Mouse (Mus musculus) C2C12 (cell line): ENCODE measurements at regions not wholly inside any gene's neighbourhood (a gene's known extent, or its start where the extent isn't known, plus 50 kb on each side); places are given as distances from the start of the nearest gene placed in this dataset.

Experiments used
- H3K27me3 ChIP-seq: one replicate; pipeline ENCODE4 v1.6.1; 2011; ENCODE audit not compliant: control insufficient read depth, insufficient read depth, insufficient read length
- H3K36me3 ChIP-seq: one replicate; pipeline ENCODE4 v1.6.1; 2011; ENCODE audit not compliant: control insufficient read depth, insufficient read depth
- H3K4me3 ChIP-seq: one replicate; pipeline ENCODE4 v1.5.1; 2011; ENCODE audit warnings: mild to moderate bottlenecking, control low read depth; ENCODE audit not compliant: poor library complexity, insufficient read depth, severe bottlenecking
- H3K79me2 ChIP-seq: one replicate; pipeline ENCODE4 v1.6.1; 2011; ENCODE audit not compliant: control insufficient read depth, insufficient read depth
- H3K79me3 ChIP-seq: one replicate; pipeline ENCODE4 v1.6.1; 2011; ENCODE audit warnings: low read depth, control low read depth
- H3ac ChIP-seq: one replicate; pipeline ENCODE3; 2011; ENCODE audit warnings: low read depth; ENCODE audit not compliant: control insufficient read depth, insufficient read length
- CEBPB ChIP-seq: IDR thresholded peaks from one replicate; pipeline ENCODE4 v1.6.1; 2011; ENCODE audit warnings: low read depth, mild to moderate bottlenecking, control low read depth, moderate library complexity
- CTCF ChIP-seq: IDR thresholded peaks from one replicate; pipeline ENCODE4 v1.5.1; 2011; ENCODE audit not compliant: control insufficient read depth, insufficient read depth, insufficient read length
- FOSL1 ChIP-seq: IDR thresholded peaks from one replicate; pipeline ENCODE4 v1.8.0; 2011; ENCODE audit warnings: mild to moderate bottlenecking, low read length; ENCODE audit not compliant: poor library complexity, insufficient read depth, severe bottlenecking
- MAX ChIP-seq: IDR thresholded peaks from one replicate; pipeline ENCODE4 v1.6.1; 2011; ENCODE audit warnings: mild to moderate bottlenecking, control low read depth
- MYOD1 ChIP-seq: IDR thresholded peaks from one replicate; pipeline ENCODE4 v1.6.1; 2011; ENCODE audit warnings: low read depth; ENCODE audit not compliant: control insufficient read depth, insufficient read length
- MYOG ChIP-seq: IDR thresholded peaks from one replicate; pipeline ENCODE4 v1.6.1; 2011; ENCODE audit not compliant: control insufficient read depth, insufficient read length; ENCODE audit errors: extremely low read depth
- USF1 ChIP-seq: IDR thresholded peaks from one replicate; pipeline ENCODE4 v1.6.1; 2011; ENCODE audit warnings: low read depth, mild to moderate bottlenecking, control low read depth, moderate library complexity

- no peak for TF ChIP-seq FOSL1
- no peak for TF ChIP-seq MAX
- no peak for TF ChIP-seq MYOD1
- TF ChIP-seq CTCF: no peak
- TF ChIP-seq MYOG: no peak
- no peak for TF ChIP-seq CEBPB
- no peak for TF ChIP-seq USF1
- Histone ChIP-seq H3K27me3 (no peaks in the 10 kb centered on the region), H3K36me3 (no peaks in the 10 kb centered on the region)
These were observed 69.6 kb downstream of the 1700001O22Rik start for GRCm38 (mm10) chr2:30733853-30734252.

GRCm38 (mm10) chr2:30731832-30732231, 71.6 kb downstream of the 1700001O22Rik start:
- no peak overlapping the region for H3ac ChIP-seq
- H3K4me3 ChIP-seq: no peak overlapping the region
- TF ChIP-seq CTCF (no peak), CEBPB (no peak), FOSL1 (no peak), MYOD1 (no peak), MAX (no peak), USF1 (no peak), MYOG (no peak)

More at GRCm38 (mm10) chr2:30733853-30734252, 69.6 kb downstream of the 1700001O22Rik start:
- no peaks in the 10 kb centered on the region for H3K79me2 ChIP-seq
- no peak overlapping the region for H3K4me3 ChIP-seq
- no peaks in the 10 kb centered on the region for H3K79me3 ChIP-seq
- H3ac ChIP-seq: no peak overlapping the region

GRCm38 (mm10) chr2:30727948-30728347, 75.5 kb downstream of the 1700001O22Rik start:
- H3K4me3 ChIP-seq: no peak overlapping the region
- no peaks in the 10 kb centered on the region for H3K79me2 ChIP-seq
- H3K36me3 ChIP-seq: no peaks in the 10 kb centered on the region
- no peaks in the 10 kb centered on the region for H3K79me3 ChIP-seq
- no peaks in the 10 kb centered on the region for H3K27me3 ChIP-seq
- no peak for TF ChIP-seq CEBPB
- no peak for TF ChIP-seq MYOG
- TF ChIP-seq CTCF: no peak
- TF ChIP-seq USF1: no peak
- H3ac ChIP-seq: no peak overlapping the region

More at GRCm38 (mm10) chr2:30731832-30732231, 71.6 kb downstream of the 1700001O22Rik start:
- Histone ChIP-seq H3K79me3 (no peaks in the 10 kb centered on the region), H3K27me3 (no peaks in the 10 kb centered on the region), H3K36me3 (no peaks in the 10 kb centered on the region), H3K79me2 (no peaks in the 10 kb centered on the region)

- Histone ChIP-seq H3K27me3 (no peaks in the 10 kb centered on the region), H3K4me3 (no peak overlapping the region)
- TF ChIP-seq MAX: no peak
- no peak for TF ChIP-seq USF1
- no peak for TF ChIP-seq CEBPB
- no peak for TF ChIP-seq CTCF
- TF ChIP-seq MYOD1: no peak
- no peak for TF ChIP-seq FOSL1
- no peak for TF ChIP-seq MYOG
These were observed 77.6 kb downstream of the 1700001O22Rik start for GRCm38 (mm10) chr2:30725601-30726489.

GRCm38 (mm10) chr2:30725186-30725585, 78.3 kb downstream of the 1700001O22Rik start:
- Histone ChIP-seq H3K79me2 (peaks cover 8% of the 10 kb centered on the region), H3K36me3 (no peaks in the 10 kb centered on the region), H3K79me3 (peaks cover 2% of the 10 kb centered on the region), H3ac (no peak overlapping the region), H3K4me3 (no peak overlapping the region), H3K27me3 (no peaks in the 10 kb centered on the region)
- no peak for TF ChIP-seq MAX
- no peak for TF ChIP-seq FOSL1
- TF ChIP-seq MYOG: no peak

More at GRCm38 (mm10) chr2:30725601-30726489, 77.6 kb downstream of the 1700001O22Rik start:
- H3K79me3 ChIP-seq: no peaks in the 10 kb centered on the region
- no peaks in the 10 kb centered on the region for H3K36me3 ChIP-seq
- H3ac ChIP-seq: no peak overlapping the region
- H3K79me2 ChIP-seq: peaks cover 2% of the 10 kb centered on the region

- H3K36me3 ChIP-seq: no peaks in the 10 kb centered on the region
- no peak overlapping the region for H3K4me3 ChIP-seq
- H3ac ChIP-seq: no peak overlapping the region
- peaks cover 15% of the 10 kb centered on the region for H3K79me2 ChIP-seq
- peaks cover 6% of the 10 kb centered on the region for H3K79me3 ChIP-seq
- TF ChIP-seq USF1: no peak
- no peak for TF ChIP-seq MYOG
- no peak for TF ChIP-seq CEBPB
- no peak for TF ChIP-seq MYOD1
- TF ChIP-seq CTCF: no peak
- TF ChIP-seq MAX: no peak
- no peak for TF ChIP-seq FOSL1
- no peaks in the 10 kb centered on the region for H3K27me3 ChIP-seq
These were observed 78.9 kb downstream of the 1700001O22Rik start for GRCm38 (mm10) chr2:30724521-30724920.
